ENCODE assay signal across 16 mouse cellular contexts in the genomic region with DNA sequence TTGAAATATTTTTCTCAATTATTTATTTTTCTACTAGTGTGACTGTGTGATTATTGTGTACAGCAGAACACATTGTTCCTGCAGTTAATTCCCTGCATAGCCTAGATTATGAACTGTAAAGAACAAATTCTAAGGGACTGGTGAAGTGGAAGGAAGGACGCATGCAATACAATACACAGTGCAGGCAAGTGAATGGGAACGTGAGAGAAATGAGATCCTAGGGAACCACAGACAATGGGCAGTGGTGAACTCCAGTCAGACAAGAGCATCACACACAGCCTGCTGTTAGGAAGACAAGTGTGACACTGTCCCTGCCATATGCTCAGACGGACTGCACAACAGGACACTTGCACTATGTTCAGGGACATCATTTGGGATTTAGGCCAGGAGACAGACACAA. TPM values are rescaled to one million over a fixed set of nuclear protein-coding genes. Genes with fewer than 3 reads are reported as not detected.
DNase-seq lines count a peak whose midpoint lies in the region; ATAC-seq and TF ChIP-seq lines count a peak whose summit lies in the region.
"Had no signal": no experiment of that assay in that cellular context is flagged by ENCODE, and none has a peak within 500 bp of the region (broad histone marks: within the 10 kb centered on the region; RNA-seq: fewer than 3 reads in every experiment).

No protein-coding gene starts in this region.

- DNase-seq in midbrain, embryonic 11.5 days (ENCODE audit: low spot score, missing footprints), result no peak
- DNase-seq in midbrain, postnatal 0 days (ENCODE audit: low spot score), result no peak
- DNase-seq in hindbrain, embryonic 14.5 days (ENCODE audit: low spot score), result no peak
- peak; percentile 82 for DNase-seq in retina, embryonic 14.5 days (ENCODE audit: low spot score)
- DNase-seq in lung, postnatal 10 days, result no peak
- no peak for DNase-seq in c-Kit-positive CD71-positive TER-119-positive erythroid progenitor cells, embryonic 14.5 days (ENCODE audit: low spot score)
- no peak for DNase-seq in thymus, adult 18-20 months
- DNase-seq: cerebellum, adult 8-10 months; gastrocnemius, postnatal 10 days; heart, postnatal 10 days; liver; lung, adult 18-20 months; lung, postnatal 4 days; right cerebral cortex, postnatal 4 days had no signal

- H3K36me3 ChIP-seq in midbrain, embryonic 11.5 days (ENCODE audit: control insufficient read depth, insufficient read depth, low read length), result no peaks in the 10 kb centered on the region
- H3K36me3 ChIP-seq in midbrain, postnatal 0 days (ENCODE audit: insufficient read depth, low read length), result no peaks in the 10 kb centered on the region
- H3K36me3 ChIP-seq in forebrain, embryonic 12.5 days (replicated peaks), result peaks cover 15% of the 10 kb centered on the region; the same call in 1 of the 2 replicates
- H3K36me3 ChIP-seq in hindbrain, embryonic 14.5 days (replicated peaks; ENCODE audit: control insufficient read depth, insufficient read depth), result no peaks in the 10 kb centered on the region

- no peak overlapping the region; the same call in 1 of the 2 replicates for H3K9ac ChIP-seq in midbrain, embryonic 11.5 days (ENCODE audit: low read length)
- no peak overlapping the region for H3K9ac ChIP-seq in midbrain, postnatal 0 days (replicated peaks; ENCODE audit: low read length, poor library complexity, severe bottlenecking)
- H3K9ac ChIP-seq in forebrain, embryonic 12.5 days, result peak overlapping the region; percentile 36; the same call in 1 of the 2 replicates
- H3K9ac ChIP-seq in hindbrain, embryonic 14.5 days, result no peak overlapping the region

- no peak overlapping the region for H3K4me2 ChIP-seq in midbrain, embryonic 11.5 days
- H3K4me2 ChIP-seq in midbrain, postnatal 0 days (ENCODE audit: low read depth, low read length, poor library complexity, severe bottlenecking), result no peak overlapping the region
- H3K4me2 ChIP-seq in forebrain, embryonic 12.5 days, result no peak overlapping the region
- H3K4me2 ChIP-seq in hindbrain, embryonic 14.5 days (replicated peaks), result no peak overlapping the region

- H3K4me1 ChIP-seq in midbrain, embryonic 11.5 days (ENCODE audit: control insufficient read depth, insufficient read depth, low read length), result peaks cover 17% of the 10 kb centered on the region
- H3K4me1 ChIP-seq in midbrain, postnatal 0 days (ENCODE audit: insufficient read depth, low read length), result no peaks in the 10 kb centered on the region
- peaks cover 44% of the 10 kb centered on the region for H3K4me1 ChIP-seq in forebrain, embryonic 12.5 days
- H3K4me1 ChIP-seq in hindbrain, embryonic 14.5 days (replicated peaks; ENCODE audit: control insufficient read depth, insufficient read depth, low read length), result 0 out of 2 replicates have a peak, but pooled peaks cover 9% of the 10 kb centered on the region

- 14% methylated on average over 3 of the region's 3 CpGs for WGBS in midbrain, embryonic 11.5 days
- 16% methylated on average over 3 of the region's 3 CpGs for WGBS in midbrain, postnatal 0 days
- WGBS in forebrain, embryonic 12.5 days, result 5% methylated on average over 3 of the region's 3 CpGs
- WGBS in hindbrain, embryonic 14.5 days, result 9% methylated on average over 3 of the region's 3 CpGs

- H3K27me3 ChIP-seq in midbrain, embryonic 11.5 days (ENCODE audit: control insufficient read depth, insufficient read depth, low read length), result no peaks in the 10 kb centered on the region
- no peaks in the 10 kb centered on the region for H3K27me3 ChIP-seq in midbrain, postnatal 0 days (ENCODE audit: insufficient read depth, low read length)
- H3K27me3 ChIP-seq in forebrain, embryonic 12.5 days, result no peaks in the 10 kb centered on the region
- no peaks in the 10 kb centered on the region for H3K27me3 ChIP-seq in hindbrain, embryonic 14.5 days (ENCODE audit: control insufficient read depth, insufficient read depth, low read length)

- no peak overlapping the region for H3K4me3 ChIP-seq in midbrain, embryonic 11.5 days (ENCODE audit: low read depth, low read length)
- H3K4me3 ChIP-seq in midbrain, postnatal 0 days (ENCODE audit: low read depth, low read length), result no peak overlapping the region
- H3K4me3 ChIP-seq in forebrain, embryonic 12.5 days (replicated peaks), result no peak overlapping the region
- H3K4me3 ChIP-seq in hindbrain, embryonic 14.5 days (replicated peaks; ENCODE audit: low read length), result no peak overlapping the region

- no peaks in the 10 kb centered on the region for H3K9me3 ChIP-seq in midbrain, embryonic 11.5 days (ENCODE audit: control insufficient read depth, low read length)
- no peaks in the 10 kb centered on the region for H3K9me3 ChIP-seq in midbrain, postnatal 0 days (ENCODE audit: low read length)
- no peaks in the 10 kb centered on the region for H3K9me3 ChIP-seq in forebrain, embryonic 12.5 days
- no peaks in the 10 kb centered on the region for H3K9me3 ChIP-seq in hindbrain, embryonic 14.5 days (ENCODE audit: control insufficient read depth, low read length)

- no peak for TF ChIP-seq CTCF in midbrain, postnatal 0 days (IDR thresholded peaks at IDR 0.05)

- peak overlapping the region; percentile 40; the same call in 1 of the 2 replicates for H3K27ac ChIP-seq in midbrain, embryonic 11.5 days (ENCODE audit: low read depth, low read length)
- H3K27ac ChIP-seq in midbrain, postnatal 0 days (ENCODE audit: low read depth, low read length), result no peak overlapping the region
- H3K27ac ChIP-seq in forebrain, embryonic 12.5 days, result peak overlapping the region; percentile 68
- no peak overlapping the region for H3K27ac ChIP-seq in hindbrain, embryonic 14.5 days
- H3K27ac ChIP-seq: kidney, postnatal 0 days had no signal

- peak; percentile 71 for ATAC-seq in midbrain, embryonic 11.5 days (ENCODE audit: low FRiP score)
- no peak for ATAC-seq in midbrain, postnatal 0 days (ENCODE audit: low FRiP score)
- ATAC-seq in forebrain, embryonic 12.5 days (ENCODE audit: low FRiP score), result peak; percentile 74
- peak; percentile 64; the same call in 1 of the 2 replicates for ATAC-seq in hindbrain, embryonic 14.5 days (ENCODE audit: low FRiP score)

RNA-seq across cellular contexts. Expression of gene Gldc, which starts 21.5 kb away (rescaled TPM):
- 18.2 and 20.3 TPM in 2 replicates for polyA plus RNA-seq in midbrain, embryonic 11.5 days (2014; fragmentation: Nextera tagmentation; extraction: Ambion mirVana)
- 9.2 and 9.6 TPM in 2 replicates for total RNA-seq in midbrain, postnatal 0 days (2014; rRNA removed)
- 5.4 TPM in 2 replicates for polyA plus RNA-seq in midbrain, postnatal 0 days (2015; fragmentation: Nextera tagmentation; extraction: Ambion mirVana)
- polyA plus RNA-seq in forebrain, embryonic 12.5 days (2016; fragmentation: Nextera tagmentation; extraction: Ambion mirVana), result 44.9 and 51.8 TPM in 2 replicates
- polyA plus RNA-seq in hindbrain, embryonic 14.5 days (2014; fragmentation: Nextera tagmentation; extraction: Ambion mirVana), result 7.2 and 8.5 TPM in 2 replicates

Comparison
In these comparisons a context has a peak if more than half of its experiments do, and no peak if none do; other contexts are left out.
1. H3K27ac ChIP-seq: peak in midbrain, embryonic 11.5 days (single experiment) and forebrain, embryonic 12.5 days (single experiment); none in midbrain, postnatal 0 days (single experiment) and hindbrain, embryonic 14.5 days (single experiment).